Mouse (Mus musculus): Measurements from ENCODE around the gene Mpv17l.

DNA sequence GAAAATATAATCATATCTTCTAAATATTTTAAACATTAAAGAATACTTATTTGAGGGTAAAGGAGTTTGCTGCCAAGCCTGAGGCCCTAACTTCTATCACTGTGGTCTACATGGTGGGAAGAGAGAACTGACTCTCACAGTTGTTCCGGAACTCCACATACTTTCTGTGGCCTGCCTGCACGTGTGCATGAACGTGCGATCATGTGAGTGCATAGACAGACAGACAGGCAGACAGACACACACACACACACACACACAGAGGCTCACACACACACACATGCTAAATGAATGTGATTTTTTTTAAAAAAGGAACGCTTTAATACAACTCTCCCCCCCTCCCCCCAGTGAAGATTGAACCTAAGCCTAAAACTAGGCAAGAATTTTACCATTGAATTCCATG is 41.8 kb downstream of the Mpv17l start:
- no peak for TF ChIP-seq CTCF (IDR thresholded peaks at IDR 0.05; ENCODE audit: low read depth, low read length)
- TF ChIP-seq POLR2A (IDR thresholded peaks at IDR 0.05; ENCODE audit: borderline replicate concordance, low read depth, low read length), result no peak
